Mouse (Mus musculus): Measurements from ENCODE around the gene Cog4.
"Not testable (repeated sequence)": the region's sequence is repeated elsewhere in the genome, so short reads cannot be mapped to it uniquely, and the experiment has no call there.

The Cog4 gene

DNA sequence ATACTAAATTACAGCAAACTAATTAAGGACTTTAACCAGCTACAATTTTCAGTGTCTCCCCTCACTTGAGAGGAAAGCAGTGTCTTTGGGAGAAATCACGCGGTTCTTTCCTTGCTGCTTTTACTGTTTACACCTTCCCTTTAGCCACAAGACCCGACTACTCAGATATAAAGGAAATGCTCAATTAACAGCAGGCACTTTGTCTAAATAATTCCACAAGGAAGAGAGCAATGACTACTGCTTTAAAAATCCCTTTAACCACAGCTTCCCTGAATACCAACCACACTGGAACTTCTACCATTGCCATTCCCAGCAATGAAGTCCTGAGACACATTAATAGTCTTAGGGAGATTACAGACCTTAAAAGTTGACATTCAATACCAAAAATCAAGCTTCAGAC, 17.9 kb upstream of the Cog4 start:
- no peak for DNase-seq (ENCODE audit: low spot score in 2 of 2)

DNA sequence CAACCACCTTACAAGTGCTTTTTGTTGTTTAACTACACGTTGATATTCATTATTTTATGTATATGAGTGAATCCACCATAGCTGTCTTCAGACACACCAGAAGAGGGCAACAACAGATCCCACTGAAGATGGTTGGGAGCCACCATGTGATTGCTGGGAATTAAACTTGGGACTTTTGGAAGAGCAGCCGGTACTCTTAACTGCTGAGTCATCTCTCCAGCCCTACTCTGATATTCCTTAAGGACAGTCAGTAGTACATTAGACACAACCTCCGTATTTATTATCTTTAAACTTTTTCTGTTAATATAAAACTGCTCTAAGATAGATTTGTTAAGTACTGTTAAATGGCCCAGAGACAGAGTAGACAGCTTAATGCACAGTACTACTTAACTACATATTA, 14.4 kb upstream of the Cog4 start:
- no peak for DNase-seq (ENCODE audit: low spot score in 2 of 2)

DNA sequence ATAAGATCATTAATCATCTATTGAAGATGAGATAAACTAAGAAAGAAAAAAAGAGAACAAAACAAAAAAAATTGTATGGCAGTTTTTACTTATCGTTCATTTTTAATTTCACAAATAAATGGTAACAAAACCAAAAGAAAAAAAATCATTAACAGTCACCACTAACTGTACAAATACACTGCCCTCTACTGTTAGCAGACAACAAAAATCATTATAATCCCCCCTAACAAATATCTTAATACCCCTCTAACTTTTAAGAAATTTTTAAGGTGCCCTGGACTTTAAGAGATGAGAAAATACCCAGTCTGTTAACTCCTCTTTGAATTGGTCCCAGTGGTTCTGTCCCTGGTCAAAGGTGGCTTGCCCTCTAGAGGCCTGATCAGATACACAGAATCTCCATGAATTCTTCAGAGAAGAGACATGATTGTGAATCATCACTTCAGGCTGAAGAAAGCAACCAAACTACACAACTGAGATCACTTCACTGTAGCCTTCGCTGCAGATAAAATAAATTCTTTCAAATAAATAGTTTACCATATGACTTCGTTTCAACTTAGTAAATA, 4.3 kb upstream of the Cog4 start:
- DNase-seq (ENCODE audit: low spot score in 2 of 2) = no peak

DNA sequence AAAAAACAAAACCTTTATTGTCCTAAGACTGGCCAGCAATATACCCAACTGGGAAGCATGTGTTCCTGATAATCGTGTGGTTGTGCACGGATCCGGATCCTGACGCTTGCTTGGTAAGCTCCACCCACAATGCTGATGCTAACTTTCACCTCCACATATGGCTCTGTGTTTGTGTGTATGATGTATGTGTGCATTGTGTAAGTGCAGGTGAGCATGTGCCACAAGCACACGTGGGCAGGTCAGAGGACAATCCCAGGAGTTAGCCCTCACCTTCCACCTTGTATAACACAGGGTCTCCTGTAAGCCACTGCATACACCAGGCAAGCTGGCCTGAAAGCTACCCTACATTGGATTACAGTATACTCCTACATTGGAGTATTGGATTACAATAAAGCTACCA, 3.2 kb upstream of the Cog4 start:
- no peak for DNase-seq (ENCODE audit: low spot score in 2 of 2)

DNA sequence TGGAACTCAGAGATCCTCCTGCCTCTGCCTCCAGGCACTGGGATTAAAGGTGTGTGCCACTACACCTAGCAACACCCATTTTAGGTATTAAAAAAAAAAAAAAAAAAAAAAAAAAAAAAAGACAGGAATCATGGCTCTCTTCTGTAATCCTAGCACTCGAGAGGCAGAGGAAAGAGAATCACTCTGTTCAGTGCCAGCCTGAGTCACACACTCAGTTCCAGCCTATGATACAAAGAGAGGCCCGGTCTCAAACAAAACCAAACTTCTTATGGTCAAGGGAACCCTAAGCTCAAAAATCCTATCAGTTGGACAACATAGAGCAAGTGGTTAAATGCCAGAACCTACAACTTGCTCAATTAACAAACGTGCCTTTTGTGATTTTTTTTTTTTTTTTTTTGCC, 1.5 kb upstream of the Cog4 start:
- DNase-seq (ENCODE audit: low spot score in 2 of 2) = no peak

DNA sequence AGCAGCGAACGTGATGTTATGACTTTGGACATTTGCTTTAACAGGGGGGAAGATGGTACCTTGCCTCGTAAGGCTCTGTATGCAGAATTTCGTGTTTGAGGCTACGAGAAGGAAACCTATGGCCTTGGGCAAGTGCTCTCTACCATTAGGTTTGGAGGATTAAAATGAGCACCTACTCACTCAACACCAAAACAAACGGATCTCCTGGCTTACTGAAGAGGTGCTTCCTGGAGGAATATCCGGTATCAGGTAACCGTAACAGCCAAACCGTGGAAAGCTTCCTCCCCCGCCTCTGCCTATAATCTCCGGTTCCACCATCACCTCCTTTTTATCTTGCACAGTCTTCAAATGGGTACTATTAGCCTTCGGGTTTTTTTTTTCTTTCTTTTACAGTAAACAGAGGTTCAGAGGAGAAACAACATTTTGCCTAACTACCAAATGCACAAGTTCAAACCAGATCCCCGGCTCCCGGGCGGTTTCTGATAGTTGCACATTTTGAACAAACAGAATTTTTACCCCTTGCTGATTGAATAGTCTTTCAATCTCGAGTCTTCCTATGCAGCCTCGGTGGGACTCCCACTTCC, 487 bp upstream of the Cog4 start:
- no peak for DNase-seq (ENCODE audit: low spot score in 2 of 2)

DNA sequence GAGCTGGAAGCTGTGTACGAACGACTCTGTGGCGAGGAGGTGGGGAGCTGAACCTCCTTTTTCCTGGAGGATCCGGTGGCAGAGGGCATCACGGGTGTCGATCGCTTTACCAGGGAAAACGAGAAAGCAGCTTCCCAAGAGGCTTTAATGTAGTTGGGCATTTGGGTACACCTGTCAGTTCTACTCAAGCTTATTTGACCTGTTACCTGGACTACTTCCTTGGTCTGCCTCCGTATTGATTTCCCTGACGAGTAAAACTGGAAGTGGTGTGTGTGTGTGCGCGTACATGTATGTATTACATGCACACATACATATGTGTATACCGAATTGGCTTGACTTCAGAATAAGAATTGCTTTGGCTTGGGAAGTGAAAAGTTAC, 760 bp downstream of the Cog4 start:
- DNase-seq (ENCODE audit: low spot score in 2 of 2) = no peak

DNA sequence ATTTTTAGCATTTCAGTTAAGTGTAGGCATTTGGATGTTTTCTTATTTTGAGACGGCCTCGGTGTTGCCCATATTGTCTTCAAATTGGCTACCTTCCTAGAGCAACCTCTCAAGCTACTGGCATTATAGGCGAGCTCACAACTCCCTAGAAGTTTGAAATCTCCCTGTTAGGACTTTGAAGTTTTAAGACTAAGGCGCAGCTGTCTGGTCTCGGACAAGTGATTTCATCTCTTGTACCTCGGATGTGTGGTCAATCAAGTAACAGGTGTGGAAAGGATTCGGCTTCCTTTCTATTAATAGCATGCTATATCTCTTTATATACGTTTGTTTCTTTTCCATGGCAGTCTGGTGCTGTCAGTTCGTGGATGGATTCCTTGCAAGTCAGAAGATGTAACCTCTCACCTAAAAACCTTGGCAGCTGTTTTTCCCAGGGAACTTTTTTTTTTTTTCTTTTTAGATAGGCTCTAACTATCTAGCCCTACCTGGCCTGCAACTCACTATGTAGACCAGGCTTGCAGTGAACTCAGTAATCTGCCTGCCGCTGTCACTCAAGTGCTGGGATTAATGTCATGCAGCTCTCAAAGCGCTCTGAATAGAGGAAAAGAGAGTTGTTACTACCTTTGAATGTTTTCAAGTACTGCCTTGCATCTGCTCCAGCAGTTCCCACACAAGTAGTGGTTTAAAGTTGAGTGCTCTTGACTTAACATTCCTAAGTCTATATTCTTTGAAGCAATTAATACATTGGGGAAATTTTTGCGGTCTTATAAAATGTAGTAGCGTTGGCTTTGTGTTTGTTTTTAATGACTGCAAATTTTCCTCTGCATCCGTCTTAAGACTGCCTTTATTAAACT, 1.5 kb downstream of the Cog4 start:
- DNase-seq (ENCODE audit: low spot score in 2 of 2) = no peak

DNA sequence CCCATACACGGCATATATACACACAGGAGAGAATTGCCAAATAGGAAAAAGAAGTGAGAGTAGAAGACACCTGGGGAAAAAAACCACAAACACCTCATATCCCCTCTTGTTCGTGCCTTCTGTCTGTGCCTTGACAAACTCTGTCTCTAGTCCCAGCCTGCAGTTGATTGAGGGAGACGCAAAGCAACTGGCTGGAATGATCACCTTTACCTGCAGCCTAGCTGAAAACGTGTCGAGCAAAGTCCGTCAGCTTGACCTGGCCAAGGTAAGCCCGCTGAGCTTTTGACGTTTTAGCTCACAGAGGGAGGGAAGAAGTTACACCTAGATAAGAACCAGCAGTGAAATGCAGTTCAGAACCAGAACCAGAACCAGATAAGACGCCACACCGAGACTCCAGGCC, 4.8 kb downstream of the Cog4 start:
- no peak for DNase-seq (ENCODE audit: low spot score in 2 of 2)

DNA sequence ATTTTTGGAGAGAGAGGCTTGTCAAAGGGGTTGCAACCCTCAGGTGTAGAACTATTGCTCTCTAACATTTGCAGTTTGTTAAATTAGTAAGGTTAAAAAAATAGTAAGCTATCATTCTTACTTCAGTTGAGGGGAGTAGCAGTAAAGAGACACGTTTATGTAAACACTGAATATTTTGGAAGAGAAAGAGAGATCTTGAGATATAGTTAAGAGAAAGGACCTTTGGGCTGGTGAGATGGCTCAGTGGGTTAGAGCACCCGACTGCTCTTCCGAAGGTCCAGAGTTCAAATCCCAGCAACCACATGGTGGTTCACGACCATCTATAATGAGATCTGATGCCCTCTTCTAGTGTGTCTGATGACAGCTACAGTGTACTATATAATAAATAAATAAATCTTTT, 9.7 kb downstream of the Cog4 start:
- DNase-seq (ENCODE audit: low spot score in 2 of 2) = not testable (repeated sequence)

DNA sequence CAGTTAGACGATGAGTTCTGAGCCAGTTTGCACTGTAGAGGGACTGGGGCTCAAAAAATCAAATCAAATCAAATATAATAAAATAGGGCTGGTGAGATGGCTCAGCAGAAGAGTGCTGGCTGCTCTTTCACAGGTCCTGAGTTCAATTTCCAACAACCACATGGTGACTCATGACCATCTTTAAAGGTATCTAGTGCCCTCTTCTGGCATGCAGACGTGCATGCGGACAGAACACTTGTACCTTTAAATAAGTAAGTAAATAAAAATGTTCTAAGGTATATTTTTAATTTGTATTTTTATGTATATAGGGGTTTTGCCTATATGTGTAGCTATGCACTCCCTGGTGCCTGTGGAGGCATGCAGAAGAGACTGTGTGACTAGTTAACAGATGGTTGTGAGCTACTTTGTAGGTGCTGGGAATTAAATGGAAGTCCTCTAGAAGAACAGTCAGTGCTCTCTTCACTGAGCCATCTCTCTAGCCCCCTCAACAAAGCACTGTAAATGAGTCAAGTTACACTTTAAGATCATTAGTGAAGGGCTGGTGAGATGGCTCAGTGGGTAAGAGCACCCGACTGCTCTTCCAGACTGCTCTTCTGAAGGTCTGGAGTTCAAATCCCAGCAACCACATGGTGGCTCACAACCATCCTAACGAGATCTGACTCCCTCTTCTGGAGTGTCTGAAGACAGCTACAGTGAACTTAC, 10.5 kb downstream of the Cog4 start:
- no peak for DNase-seq (ENCODE audit: low spot score in 2 of 2)

DNA sequence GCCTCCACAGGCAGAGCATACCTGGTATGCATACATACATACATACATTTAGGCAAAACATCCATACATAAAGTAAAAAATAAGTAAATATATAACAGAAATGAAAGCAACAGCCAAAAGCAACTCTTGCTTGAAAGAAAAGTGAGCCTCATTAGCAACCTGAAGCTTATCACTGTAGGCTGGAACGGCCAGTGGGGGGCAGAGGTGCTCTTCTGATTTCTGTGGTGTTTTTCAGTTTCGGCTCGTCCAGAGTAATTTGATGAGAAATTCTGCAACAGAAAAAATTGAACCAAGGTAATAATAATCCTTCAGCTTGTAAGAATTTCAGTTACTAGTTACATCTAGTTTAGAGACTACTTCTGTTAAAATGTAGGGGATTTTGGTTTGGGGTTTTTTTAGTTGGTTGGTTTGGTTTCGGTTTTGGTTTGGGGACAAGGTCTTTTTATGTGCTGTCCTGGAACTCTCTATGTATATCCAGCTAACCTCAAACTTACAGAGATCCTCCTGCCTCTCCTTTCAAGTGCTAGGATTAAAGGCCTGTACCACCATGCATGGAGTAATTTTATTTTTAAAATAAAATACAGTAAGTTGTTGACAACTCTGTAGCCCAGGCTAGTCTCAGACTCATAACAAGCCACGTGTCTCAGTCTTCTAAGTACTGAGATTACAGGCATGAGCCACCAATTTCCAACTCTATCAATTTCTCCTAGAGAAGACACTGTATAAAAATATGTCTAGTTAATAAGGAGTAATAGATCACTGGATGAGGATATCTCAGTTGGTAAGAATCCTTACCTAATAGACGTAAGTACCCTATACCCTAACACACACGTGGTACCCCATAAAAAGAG, 13.5 kb downstream of the Cog4 start:
- DNase-seq (ENCODE audit: low spot score in 2 of 2) = no peak

DNA sequence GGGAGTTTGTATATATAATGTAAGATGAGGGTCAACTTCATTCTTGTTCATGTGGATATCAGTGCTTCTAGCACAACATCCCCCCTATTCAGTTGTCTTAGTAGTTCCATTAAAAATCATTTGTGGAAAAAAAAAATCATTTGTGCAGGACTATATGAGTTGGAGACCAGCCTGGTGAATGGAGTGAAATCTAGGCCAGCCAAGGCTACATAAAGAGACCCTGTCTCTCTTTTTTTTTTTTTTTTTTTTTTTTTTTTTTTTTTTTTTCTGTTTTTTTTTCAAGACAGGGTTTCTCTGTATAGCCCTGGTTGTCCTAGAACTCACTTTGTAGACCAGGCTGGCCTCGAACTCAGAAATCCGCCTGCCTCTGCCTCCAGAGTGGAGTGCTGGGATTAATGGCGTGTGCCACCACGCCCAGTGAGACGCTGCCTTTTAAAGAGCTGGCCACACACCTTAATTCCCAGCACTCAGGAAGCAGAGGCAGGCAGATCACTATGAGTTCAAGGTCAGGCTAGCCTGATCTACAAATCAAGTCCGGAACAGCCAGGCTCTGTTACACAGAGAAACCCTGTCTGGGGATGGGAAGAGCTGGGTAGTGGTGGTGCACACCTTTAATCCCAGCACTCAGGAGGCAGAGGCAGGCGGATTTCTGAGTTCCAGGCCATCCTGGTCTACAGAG, 15.1 kb downstream of the Cog4 start:
- DNase-seq (ENCODE audit: low spot score in 2 of 2) = not testable (repeated sequence)

DNA sequence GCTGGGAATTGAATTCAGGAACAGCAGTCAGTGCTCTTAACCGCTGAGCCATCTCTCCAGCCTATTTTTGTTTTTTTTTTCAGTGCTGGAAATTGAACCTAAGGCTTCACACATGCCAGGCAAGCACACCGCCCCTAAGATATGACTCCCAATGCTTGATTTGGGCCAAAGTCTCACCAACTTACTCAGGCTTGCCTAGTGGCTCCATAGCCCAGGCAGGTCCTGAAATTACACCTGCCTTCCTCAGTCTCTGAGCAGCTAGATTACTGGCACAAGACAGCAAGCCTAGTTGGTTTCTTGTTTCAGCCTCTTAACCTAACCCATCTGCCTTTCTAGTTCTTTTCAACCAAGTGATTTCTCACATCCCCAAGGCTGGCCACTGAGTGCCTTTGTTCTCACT, 24.1 kb downstream of the Cog4 start:
- no peak for DNase-seq (ENCODE audit: low spot score in 2 of 2)

DNA sequence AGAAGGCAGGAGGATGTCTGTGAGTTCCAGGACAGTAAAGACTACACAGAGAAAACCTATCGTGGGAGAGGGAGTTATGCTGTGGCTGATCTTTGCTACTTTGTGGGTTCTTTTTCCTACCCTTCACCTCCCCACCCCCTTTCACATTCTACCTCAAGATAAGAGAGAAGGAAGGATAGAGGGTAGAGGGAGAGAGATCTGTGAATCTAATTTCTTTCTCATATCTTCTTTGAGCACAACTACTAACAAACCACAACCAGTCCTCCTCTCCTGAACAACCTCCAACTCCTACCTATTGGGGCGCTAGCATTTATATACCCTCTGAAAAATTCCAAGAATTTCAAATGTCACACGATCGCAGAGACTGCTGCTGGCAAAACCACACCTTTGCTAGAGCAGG, 31.5 kb downstream of the Cog4 start:
- DNase-seq (ENCODE audit: low spot score in 2 of 2) = no peak

DNA sequence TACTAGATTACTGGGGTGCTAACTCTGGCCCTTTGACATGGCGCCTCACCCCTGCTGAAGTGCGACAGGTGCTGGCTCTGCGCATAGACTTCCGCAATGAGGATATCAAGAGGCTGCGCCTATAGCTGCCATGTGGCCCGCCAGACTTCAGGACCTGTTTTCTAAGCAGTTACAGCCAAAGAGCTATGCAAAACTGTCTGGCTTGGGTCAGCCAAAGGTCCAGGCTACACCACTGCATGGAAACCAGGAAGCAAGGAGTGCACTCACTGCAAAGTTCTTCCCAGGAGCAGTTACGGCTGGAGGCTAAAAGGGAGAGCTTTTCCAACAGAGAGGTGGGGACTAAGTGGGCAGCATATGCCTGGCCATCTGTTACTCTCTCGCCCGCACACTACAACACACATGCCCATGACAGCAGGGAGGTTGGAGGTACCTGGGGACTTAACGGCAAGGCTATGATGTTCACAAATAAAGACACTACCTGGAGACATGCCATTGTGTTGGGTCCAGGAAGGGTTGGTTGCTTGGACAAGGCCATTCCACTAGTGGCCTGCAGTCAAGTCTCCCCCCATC, 35.4 kb downstream of the Cog4 start:
- DNase-seq (ENCODE audit: low spot score in 2 of 2) = no peak

DNA sequence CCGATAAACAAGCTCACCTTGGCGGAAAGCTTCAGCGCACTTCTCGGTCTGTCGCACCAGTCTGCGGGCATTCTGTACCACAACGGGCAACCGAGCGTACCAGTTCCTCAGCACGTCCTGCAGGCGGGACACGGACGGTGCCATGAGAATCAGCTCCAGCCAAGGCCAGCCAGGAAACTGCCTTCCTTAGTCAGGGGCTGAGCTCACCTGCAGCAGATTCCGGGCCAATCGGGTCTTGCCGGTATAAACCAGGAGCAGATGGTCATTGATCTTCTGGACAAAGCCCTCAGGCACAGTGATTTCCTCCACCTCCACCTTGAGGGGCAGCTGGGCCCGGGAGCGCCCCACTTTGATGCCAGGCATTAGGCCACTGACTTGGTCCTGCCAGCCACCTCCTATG, 37.4 kb downstream of the Cog4 start:
- no peak for DNase-seq (ENCODE audit: low spot score in 2 of 2)

DNA sequence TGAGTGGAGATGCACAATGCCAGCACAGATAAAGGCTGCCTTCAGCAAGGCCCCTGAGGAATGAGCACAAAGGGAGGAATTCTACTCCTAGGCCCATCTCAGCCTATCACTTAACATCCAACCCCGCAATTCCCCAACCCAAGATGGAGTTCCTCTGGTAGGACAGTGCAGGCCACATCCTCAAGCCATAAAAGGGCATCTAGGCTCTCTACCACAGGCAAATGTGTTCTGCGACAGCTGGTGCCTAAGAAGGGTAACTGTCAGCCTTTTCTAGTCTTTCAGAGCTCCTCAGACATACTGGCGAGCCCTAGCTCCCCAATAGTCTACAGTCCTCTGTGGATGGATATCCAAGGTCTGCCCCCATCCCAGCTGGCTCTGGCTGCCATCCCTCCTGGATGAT, 40.2 kb downstream of the Cog4 start:
- DNase-seq (ENCODE audit: low spot score in 2 of 2) = no peak

DNA sequence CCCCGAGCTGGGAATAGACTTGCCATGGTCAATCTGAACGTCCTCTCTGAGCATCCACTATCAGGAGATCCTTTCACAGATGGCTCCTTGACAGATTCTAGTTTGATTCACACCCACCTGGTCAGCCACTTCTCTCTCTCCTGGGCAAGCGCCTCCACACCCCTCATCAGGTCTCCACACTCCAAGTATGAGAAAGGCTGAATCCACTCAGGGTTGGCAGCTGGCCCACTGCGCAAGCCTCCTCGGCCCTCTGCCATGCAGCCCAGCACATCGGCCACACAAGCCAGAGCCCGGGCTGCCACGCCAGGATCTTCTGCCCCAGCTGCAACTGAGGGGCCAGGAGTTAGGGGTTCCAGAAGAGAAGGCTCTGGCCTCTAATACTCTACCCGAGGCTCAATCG, 41.2 kb downstream of the Cog4 start:
- peak in 1 of 2 experiments; percentile 70 for DNase-seq (ENCODE audit: low spot score in 2 of 2)

DNA sequence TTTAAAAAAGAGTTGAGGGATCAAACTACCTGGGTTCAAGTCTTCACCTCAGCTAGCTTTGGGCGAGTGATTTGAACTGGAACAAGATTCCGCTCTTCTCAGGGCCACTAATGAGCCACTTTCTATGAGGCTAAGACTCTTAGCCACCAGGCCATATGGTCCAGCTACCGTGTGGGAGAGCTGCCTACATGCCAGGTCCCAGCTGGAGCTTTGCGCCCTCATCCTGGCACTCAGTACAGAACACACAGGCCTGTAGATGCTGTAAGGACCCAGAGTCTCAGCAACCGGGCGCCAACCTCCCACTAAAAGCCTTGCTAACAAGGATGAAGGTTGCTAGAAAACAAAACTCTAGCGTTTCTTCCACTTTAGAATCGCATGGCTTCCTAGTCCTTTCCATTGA, 42.0 kb downstream of the Cog4 start:
- DNase-seq (ENCODE audit: low spot score in 2 of 2) = peak in 1 of 2 experiments; percentile 44

DNA sequence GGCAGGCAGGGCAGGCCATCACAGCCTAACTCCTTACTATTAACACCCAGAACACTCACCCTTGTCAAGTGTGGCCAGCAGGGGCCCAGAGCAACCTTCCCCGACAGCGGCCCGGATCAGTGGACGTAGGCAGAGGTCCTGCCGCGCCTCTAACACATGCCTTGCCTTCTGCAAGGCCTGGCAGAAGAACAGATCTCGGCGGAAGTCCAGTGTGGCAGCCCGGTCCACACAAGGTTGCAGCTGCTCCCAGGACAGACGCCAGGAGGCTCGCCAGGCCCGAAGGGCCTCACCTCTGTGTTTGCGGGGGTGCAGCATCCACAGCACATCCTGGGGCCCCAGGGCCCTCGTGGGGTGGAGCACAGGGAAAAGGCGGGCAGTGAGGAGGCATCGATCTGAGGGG, 42.5 kb downstream of the Cog4 start:
- peak in 1 of 2 experiments; percentile 71 for DNase-seq (ENCODE audit: low spot score in 2 of 2)
